Mouse (Mus musculus) heart, embryonic 10.5 days (tissue): ENCODE results near the gene Kcnn4. TPM values are rescaled to one million over a fixed set of nuclear protein-coding genes. Genes with fewer than 3 reads are reported as not detected.

Experiments
- DNase-seq: peaks from one replicate; pipeline ENCODE4 v3.0.0-alpha.2; 2017; ENCODE audit warnings: low spot score
- H3K27ac ChIP-seq: fragments of 300-500 bp; sonication (generic); 2 replicates; pipeline ENCODE4 v1.5.1; 2016; ENCODE audit warnings: mild to moderate bottlenecking
- H3K27me3 ChIP-seq: fragments of 300-500 bp; sonication (generic); 2 replicates; pipeline ENCODE4 v1.6.1; 2016; ENCODE audit warnings: mild to moderate bottlenecking; ENCODE audit not compliant: poor library complexity, insufficient read depth, severe bottlenecking
- H3K36me3 ChIP-seq: fragments of 300-500 bp; sonication (generic); 2 replicates; pipeline ENCODE4 v1.6.1; 2016; ENCODE audit warnings: mild to moderate bottlenecking, moderate library complexity
- H3K4me1 ChIP-seq: fragments of 300-500 bp; sonication (generic); 2 replicates; pipeline ENCODE4 v1.6.1; 2016; ENCODE audit warnings: mild to moderate bottlenecking
- H3K4me3 ChIP-seq: fragments of 300-500 bp; sonication (generic); 2 replicates; pipeline ENCODE4 v1.5.1; 2016; ENCODE audit warnings: mild to moderate bottlenecking, moderate library complexity
- H3K9me3 ChIP-seq: fragments of 300-500 bp; sonication (generic); 2 replicates; pipeline ENCODE4 v1.6.1; 2016; ENCODE audit warnings: mild to moderate bottlenecking, moderate library complexity
- WGBS: fragments of 180-500 bp; shearing (Covaris S2); methylation state at CpG from one replicate; pipeline ENCODE4 v1.1.7; 2016; 5-methylcytosine and 5-hydroxymethylcytosine counted together
- polyA plus RNA-seq: library from polyadenylated mRNA; unstranded; fragments of >200 nt; fragmentation: Nextera tagmentation; extraction: Ambion mirVana; gene quantifications from 2 replicates; pipeline ENCODE4 v1.2.1, GENCODE M21; 2016

Gene Kcnn4
- polyA plus RNA-seq, 1 experiment from 2014 or later = 14.2 TPM

DNA sequence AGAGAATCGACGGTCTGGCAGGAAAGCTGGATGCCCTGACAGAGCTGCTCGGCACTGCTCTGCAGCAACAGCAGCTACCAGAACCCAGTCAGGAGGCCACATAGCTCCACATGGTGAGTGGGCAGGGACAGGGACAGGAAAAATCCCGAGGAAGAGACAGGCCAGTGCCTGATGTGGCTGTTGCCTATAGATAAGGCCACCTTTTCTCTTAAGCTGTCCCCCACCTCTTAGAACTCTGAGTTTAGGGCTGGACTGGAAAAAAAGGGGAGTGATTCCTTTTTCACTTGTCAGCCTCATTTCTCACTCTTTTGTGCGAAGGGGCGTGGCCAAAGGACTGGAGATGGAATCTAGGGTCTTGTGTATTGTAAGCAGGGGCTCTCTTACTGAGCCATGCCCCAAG lies 14.0 kb downstream of the Kcnn4 start:
- no peaks in the 10 kb centered on the region for H3K36me3 ChIP-seq
- 51% methylated on average over 6 of the region's 6 CpGs for WGBS
- H3K27ac ChIP-seq = peak overlapping the region; percentile 42; the same call in 1 of the 2 replicates
- H3K27me3 ChIP-seq = peaks cover 31% of the 10 kb centered on the region
- no peak overlapping the region for H3K4me3 ChIP-seq
- peak; percentile 90 for DNase-seq
- H3K4me1 ChIP-seq = peaks cover 7% of the 10 kb centered on the region; the same call in 1 of the 2 replicates
- H3K9me3 ChIP-seq = no peaks in the 10 kb centered on the region

DNA sequence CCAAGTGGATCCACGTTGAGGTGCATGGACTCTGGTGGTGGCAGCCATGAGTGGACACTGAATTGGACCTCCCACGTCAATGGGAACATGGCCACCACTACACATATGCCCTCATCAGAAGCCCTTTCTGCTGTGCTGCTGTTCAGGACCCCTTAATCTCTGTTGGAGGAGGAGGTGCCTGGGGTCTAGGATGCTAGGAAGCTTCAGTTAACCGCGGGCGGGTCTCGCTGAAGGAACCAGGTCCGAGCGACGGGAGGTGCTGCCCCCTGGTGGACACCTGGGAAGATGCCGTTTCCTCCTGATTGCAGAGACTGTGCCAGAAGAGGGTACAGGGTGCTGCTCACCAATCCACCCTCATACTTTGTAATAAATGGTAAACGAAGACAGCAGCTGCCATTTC lies 14.8 kb downstream of the Kcnn4 start:
- 7% methylated on average over 11 of the region's 11 CpGs for WGBS
- no peak overlapping the region for H3K27ac ChIP-seq
- no peaks in the 10 kb centered on the region for H3K36me3 ChIP-seq
- no peak for DNase-seq
- H3K4me3 ChIP-seq = 0 out of 2 replicates have a peak overlapping the region, but pooled peaks have one; percentile 23
- no peaks in the 10 kb centered on the region for H3K9me3 ChIP-seq
- H3K27me3 ChIP-seq = peaks cover 24% of the 10 kb centered on the region
- peaks cover 7% of the 10 kb centered on the region; the same call in 1 of the 2 replicates for H3K4me1 ChIP-seq

DNA sequence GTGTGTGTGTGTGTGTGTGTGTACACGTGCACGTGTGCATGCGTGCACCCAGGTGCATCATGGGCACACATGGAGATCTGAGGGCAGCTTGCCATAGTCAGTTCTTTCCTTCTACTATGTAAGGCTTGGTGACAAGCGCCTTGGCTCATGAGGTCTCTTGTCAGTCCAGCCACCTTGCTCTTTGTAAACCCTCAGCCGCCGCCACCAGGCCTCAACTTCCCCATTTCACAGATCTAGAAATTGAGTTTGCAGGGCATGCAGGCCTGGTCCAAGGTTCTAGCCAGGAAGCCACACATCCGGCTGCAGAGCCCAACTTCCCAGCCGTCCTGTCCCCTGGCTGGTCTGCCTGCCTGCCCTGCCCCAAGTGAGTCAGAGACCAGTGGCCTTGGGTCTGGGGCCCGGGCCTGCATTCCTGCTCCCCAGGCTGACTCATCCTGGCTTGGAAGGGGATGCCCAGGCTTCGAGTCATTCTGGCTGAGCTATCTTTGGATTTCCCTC lies 17.0 kb downstream of the Kcnn4 start:
- Histone ChIP-seq H3K4me1 (peaks cover 3% of the 10 kb centered on the region), H3K9me3 (no peaks in the 10 kb centered on the region), H3K27ac (no peak overlapping the region), H3K27me3 (peaks cover 20% of the 10 kb centered on the region), H3K4me3 (no peak overlapping the region), H3K36me3 (no peaks in the 10 kb centered on the region)
- no peak for DNase-seq
- WGBS = 70% methylated on average over 10 of the region's 10 CpGs

DNA sequence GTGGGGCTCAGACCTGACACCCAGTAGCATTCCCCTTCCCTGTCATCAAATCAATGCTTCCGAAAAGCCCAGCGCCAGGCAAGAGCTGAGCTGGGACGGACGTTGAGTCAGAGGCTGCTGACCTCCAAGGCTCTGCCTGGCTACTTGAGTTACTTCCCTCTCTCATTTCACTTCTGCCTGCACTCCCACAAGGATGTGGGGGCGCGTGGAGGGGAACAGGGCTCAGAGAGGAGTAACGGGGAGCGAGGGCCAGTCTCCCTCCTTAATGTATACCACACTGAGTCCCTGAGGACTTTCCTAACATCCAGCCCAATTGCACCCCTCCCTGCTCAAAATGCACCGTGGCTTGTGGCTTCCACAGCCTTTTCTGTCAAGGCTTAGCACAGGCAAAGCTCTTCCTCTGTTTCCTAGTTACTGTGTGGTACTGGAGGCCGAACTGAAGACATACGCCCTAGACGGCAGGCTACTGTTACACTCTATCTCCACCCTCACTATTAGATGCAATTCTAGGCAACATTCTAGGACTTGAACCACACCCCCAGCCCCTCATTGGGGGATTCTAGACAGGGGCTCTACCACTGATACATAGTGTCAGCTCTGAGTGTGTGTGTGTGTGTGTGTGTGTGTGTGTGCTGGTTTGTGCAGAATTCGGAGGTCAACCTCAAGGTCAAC lies 19.6 kb downstream of the Kcnn4 start:
- Histone ChIP-seq H3K4me1 (peaks cover 3% of the 10 kb centered on the region; the same call in 1 of the 2 replicates), H3K27ac (no peak overlapping the region), H3K9me3 (no peaks in the 10 kb centered on the region), H3K27me3 (0 out of 2 replicates have a peak, but pooled peaks cover 5% of the 10 kb centered on the region), H3K4me3 (no peak overlapping the region), H3K36me3 (no peaks in the 10 kb centered on the region)
- 63% methylated on average over 13 of the region's 13 CpGs for WGBS
- DNase-seq = no peak

DNA sequence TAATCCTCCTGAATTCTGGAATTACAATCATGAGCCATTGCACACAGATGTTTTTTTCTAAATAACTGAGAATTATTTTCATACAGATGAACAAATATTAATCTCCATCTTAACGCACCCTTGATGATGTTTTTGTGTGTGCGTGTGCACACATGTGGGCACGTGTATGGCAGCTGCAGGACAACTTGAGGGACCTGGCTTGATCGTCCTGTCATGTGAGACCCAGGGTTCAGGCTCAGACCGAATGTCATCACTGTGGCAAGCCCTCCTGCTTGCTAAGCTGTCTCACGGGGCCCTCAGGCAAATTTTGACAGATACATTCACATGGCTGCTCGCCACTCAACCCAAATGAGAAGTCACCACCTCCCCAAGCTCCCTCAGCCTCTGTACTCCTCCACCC lies 20.4 kb downstream of the Kcnn4 start:
- WGBS = 72% methylated on average over 7 of the region's 7 CpGs
- H3K4me3 ChIP-seq = no peak overlapping the region
- H3K9me3 ChIP-seq = no peaks in the 10 kb centered on the region
- no peak overlapping the region for H3K27ac ChIP-seq
- 0 out of 2 replicates have a peak, but pooled peaks cover 4% of the 10 kb centered on the region for H3K27me3 ChIP-seq
- no peaks in the 10 kb centered on the region for H3K36me3 ChIP-seq
- no peak for DNase-seq
- H3K4me1 ChIP-seq = peaks cover 3% of the 10 kb centered on the region; the same call in 1 of the 2 replicates

DNA sequence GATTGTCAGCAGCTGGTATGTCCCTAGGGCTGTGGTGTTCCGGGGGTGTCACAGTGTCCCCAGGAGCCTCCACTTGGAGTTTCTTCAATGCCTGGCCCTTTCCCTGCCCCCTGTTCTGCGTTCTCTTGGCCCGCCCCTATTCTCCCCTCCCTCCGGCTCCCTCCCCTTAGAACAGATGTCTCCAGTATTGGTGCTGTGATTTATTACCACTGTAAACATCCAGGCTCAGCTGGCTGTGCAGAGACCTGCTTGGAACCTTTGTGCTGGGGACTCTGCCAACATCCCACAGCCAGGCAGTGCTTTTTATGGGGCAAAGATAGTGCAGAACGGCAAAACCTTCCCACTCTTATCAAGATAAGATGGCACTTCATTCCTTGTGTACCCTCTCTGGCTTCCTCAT lies 21.0 kb downstream of the Kcnn4 start:
- no peak for DNase-seq
- H3K27me3 ChIP-seq = 0 out of 2 replicates have a peak, but pooled peaks cover under 1% of the 10 kb centered on the region
- 27% methylated on average over 5 of the region's 5 CpGs for WGBS
- peaks cover 3% of the 10 kb centered on the region; the same call in 1 of the 2 replicates for H3K4me1 ChIP-seq
- H3K36me3 ChIP-seq = no peaks in the 10 kb centered on the region
- H3K27ac ChIP-seq = no peak overlapping the region
- H3K4me3 ChIP-seq = no peak overlapping the region
- no peaks in the 10 kb centered on the region for H3K9me3 ChIP-seq

DNA sequence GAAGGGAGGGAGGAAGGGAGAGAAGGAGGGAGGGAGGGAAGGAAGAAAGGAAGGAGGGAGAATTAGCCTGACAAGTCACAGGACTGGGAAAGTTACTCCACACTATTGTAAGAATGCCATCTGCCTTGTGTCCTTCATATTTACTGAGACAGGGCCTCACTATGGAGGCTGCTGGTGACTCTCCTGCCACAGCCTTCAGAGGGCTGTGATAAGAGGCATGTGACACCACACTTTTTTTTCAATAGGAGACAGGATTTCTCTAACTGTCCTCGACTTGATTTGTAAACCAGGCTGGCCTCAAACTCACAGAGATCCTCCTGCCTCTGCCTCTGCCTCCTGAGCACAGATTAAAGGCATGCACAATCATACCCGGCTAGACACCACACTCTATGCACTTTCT lies 21.6 kb downstream of the Kcnn4 start:
- Histone ChIP-seq H3K9me3 (no peaks in the 10 kb centered on the region), H3K36me3 (no peaks in the 10 kb centered on the region), H3K4me3 (no peak overlapping the region), H3K27ac (no peak overlapping the region), H3K4me1 (peaks cover 3% of the 10 kb centered on the region; the same call in 1 of the 2 replicates), H3K27me3 (no peaks in the 10 kb centered on the region)
- DNase-seq = no peak
- 84% methylated on average over 2 of the region's 2 CpGs for WGBS

DNA sequence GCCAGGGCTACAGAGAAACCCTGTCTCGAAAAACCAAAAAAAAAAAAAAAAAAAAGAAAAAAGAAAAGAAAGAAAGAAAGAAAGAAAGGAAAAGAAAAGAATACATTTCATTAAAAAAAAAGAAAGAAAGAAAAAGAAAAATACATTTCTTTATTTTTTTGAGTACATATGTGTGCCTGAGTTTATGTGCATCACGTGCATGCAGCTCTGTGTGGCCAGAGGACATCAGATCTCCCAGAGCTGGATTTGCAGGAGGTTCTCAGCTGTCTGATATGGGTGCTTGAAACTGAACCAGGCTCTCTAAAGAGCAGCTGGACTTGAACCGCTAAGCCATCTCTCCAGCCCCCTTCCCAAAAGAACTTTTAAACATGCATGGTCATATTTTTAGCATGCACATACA lies 24.0 kb downstream of the Kcnn4 start:
- no peak for DNase-seq
- H3K36me3 ChIP-seq = no peaks in the 10 kb centered on the region
- no peaks in the 10 kb centered on the region; the same call in 1 of the 2 replicates for H3K4me1 ChIP-seq
- H3K27me3 ChIP-seq = no peaks in the 10 kb centered on the region
- H3K27ac ChIP-seq = no peak overlapping the region
- H3K4me3 ChIP-seq = no peak overlapping the region
- 69% methylated on average over 3 of the region's 3 CpGs for WGBS
- H3K9me3 ChIP-seq = no peaks in the 10 kb centered on the region

DNA sequence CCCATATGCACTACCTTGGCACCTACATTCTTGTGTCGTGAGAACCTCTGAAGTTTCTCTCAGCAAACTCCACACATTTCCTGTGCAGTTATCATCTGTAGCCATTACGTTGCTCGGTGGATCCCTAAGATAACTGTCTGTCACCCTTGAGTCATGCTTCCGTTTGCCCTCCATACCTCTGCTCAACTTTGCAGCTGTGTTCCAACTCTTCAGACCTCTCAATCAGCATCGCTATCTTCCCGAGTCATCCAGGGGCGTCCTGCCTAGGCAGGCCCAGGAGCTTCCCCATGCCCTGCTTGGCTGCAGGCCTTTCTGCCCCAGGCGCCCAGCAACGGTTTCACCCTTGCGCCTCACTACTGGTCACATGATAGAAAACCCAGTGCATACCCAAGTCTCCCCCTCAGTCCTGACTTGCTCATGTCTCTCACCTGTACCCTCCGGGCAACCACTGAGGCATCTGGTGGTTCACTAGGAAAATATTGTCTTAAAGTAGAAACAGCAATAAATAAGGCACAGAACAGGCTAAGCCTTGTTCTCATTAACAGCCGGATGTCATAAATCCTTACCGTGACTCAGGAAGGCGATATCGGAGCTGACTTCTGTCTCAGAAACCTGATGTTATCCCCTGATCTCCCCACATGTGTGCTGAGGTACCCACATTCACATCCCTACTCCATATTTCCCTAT lies 24.6 kb downstream of the Kcnn4 start:
- Histone ChIP-seq H3K36me3 (no peaks in the 10 kb centered on the region), H3K27me3 (no peaks in the 10 kb centered on the region), H3K9me3 (no peaks in the 10 kb centered on the region), H3K4me1 (no peaks in the 10 kb centered on the region; the same call in 1 of the 2 replicates), H3K27ac (no peak overlapping the region), H3K4me3 (no peak overlapping the region)
- 75% methylated on average over 15 of the region's 15 CpGs for WGBS
- DNase-seq = no peak

DNA sequence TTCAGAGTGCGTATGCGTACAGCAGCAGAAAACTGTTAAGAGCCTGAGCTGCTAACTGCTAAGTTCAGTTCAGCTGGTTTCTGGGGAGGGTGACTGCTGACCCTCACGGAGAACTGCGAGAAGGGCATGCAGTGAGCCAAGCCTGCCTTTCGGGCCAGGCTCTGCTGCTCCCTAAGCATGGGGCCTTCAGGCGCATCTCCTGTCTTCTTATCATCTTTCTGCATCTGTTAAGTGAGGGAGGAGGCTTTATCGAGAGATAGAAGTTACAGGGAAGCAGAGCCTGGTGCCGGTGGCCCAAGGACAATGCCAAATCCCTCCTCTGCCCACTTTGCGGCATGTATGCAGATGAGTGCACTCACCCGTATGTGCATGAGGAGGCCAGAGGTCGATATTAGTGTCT lies 26.8 kb downstream of the Kcnn4 start:
- H3K4me3 ChIP-seq = no peak overlapping the region
- no peaks in the 10 kb centered on the region for H3K27me3 ChIP-seq
- H3K4me1 ChIP-seq = 0 out of 2 replicates have a peak, but pooled peaks cover 3% of the 10 kb centered on the region
- no peak overlapping the region for H3K27ac ChIP-seq
- WGBS = 69% methylated on average over 11 of the region's 11 CpGs
- H3K9me3 ChIP-seq = no peaks in the 10 kb centered on the region
- no peak for DNase-seq
- H3K36me3 ChIP-seq = peaks cover 3% of the 10 kb centered on the region; the same call in 1 of the 2 replicates

DNA sequence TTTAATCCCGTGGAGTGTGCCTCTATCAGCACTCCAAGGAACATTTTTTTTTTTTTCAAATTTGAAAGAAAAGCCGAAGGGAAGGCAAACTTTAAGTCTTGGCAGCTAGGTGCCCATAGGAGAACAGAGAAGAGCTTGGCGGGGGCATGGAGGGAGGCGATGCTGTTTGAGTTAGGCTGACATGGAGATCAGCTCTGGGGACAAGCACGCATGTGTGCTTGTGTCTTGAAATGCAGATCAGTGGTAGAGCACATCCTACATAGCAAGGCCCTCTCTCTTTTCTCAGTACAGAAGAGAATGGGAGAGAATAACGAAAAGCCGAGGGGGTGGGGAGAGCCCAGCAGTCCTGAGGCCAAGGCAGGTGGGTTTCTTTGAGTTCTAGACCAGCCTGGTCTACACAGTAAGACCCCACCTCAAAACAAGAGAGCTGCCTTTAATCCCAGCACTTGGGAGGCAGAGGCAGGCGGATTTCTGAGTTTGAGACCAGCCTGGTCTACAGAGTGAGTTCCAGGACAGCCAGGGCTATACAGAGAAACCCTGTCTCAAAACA lies 28.4 kb downstream of the Kcnn4 start:
- H3K4me1 ChIP-seq = 0 out of 2 replicates have a peak, but pooled peaks cover 3% of the 10 kb centered on the region
- peaks cover 16% of the 10 kb centered on the region for H3K36me3 ChIP-seq
- DNase-seq = no peak
- no peaks in the 10 kb centered on the region for H3K27me3 ChIP-seq
- H3K9me3 ChIP-seq = 0 out of 2 replicates have a peak, but pooled peaks cover 2% of the 10 kb centered on the region
- H3K4me3 ChIP-seq = peak overlapping the region; percentile 70; the same call in 1 of the 2 replicates
- H3K27ac ChIP-seq = no peak overlapping the region; the same call in 1 of the 2 replicates
- 91% methylated on average over 8 of the region's 8 CpGs for WGBS

DNA sequence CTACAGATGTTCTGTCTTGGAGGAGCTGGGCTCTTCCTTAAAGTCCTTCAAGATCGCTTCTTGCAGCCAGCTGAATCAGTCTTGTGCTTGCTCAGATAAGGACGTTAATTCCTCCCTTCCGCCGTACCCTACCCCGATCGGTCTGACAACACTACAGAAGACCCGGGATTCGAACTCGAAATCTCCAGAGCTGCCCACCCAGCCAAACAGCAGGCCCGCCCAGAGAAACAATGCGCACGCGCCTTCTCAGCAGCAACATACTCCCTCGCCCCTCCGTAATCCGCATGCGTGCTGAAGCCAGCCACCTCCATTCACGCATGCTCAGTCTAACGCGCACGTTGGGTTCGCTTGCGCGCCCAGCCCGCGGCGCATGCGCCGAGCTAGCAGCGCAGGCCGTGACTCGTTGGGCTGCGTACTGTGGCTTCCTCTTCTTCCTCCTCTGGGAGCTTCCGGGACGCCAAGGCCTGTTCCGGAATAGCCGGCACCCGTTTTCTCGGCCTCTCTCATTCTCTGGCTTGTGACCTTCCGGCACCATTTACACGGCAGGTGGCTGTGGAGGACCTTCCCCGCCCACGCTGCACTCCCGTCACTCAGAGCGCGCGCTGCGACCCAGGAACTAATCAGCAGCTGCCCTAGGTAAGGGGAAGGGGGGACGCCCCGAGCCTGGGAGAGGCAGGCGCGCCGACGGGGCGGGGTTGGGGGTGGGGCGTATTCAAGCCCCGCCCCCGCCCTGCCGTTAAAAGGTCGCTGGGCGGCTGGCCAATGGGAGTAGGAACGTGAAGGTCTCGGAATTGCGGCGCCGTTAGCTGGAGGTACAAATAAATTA lies 29.4 kb downstream of the Kcnn4 start, which contains the start of gene Smg9:
TSS of gene Smg9 (plus strand) at position 364 of the 826 bp plus-strand sequence.
- Histone ChIP-seq H3K27me3 (no peaks in the 10 kb centered on the region), H3K4me1 (0 out of 2 replicates have a peak, but pooled peaks cover 3% of the 10 kb centered on the region), H3K4me3 (peak within 1 kb of the TSS; percentile 70), H3K27ac (peak within 1 kb of the TSS; percentile 95), H3K36me3 (peaks cover 25% of the 10 kb centered on the region), H3K9me3 (0 out of 2 replicates have a peak, but pooled peaks cover 2% of the 10 kb centered on the region)
- DNase-seq = peak; percentile 99
- 2% methylated on average over 65 of the region's 66 CpGs for WGBS
